Mouse (Mus musculus): ENCODE results near the gene Iffo2. TPM values are rescaled to one million over a fixed set of nuclear protein-coding genes. Genes with fewer than 3 reads are reported as not detected.

The Iffo2 gene
- polyA plus RNA-seq, 1 experiment from 2014 or later = 4.7 TPM

DNA sequence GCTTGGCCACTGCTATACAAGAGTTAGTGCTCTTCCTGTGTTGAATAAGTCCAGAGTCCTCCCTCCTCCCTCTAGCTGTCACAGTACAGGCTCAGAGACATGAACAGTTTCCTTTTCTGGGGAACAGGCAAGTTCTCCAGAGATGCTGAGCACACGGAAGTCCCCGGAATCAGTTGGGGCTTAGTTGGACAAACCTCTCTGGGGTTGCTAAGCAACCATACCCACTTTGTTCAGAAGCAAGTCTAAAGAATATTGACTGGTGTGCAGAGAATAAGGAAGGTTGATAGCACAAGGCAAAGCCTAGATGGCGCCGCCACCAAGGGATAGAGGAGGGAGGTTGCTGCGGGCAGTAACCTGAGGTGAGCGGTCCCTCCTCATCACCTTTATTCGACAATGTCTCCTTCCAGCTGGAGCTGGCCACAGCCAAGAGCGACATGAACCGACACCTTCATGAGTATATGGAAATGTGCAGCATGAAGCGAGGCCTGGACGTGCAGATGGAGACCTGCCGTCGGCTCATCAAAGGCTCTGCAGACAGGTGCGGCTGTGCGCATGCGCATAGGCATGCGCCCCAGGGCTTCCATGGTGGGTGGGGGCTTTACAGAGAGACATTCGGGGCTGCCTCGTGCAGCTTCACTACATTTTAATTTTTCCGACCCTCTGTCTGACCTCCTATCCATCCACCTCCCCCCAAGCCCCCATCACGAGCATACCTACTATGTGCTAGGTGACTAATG is 84.3 kb downstream of the Iffo2 start:
- H3K9ac ChIP-seq (replicated peaks; ENCODE audit: low read depth) = no peak overlapping the region
- no peak for TF ChIP-seq EP300 (IDR thresholded peaks at IDR 0.05)
- TF ChIP-seq CTCF (IDR thresholded peaks at IDR 0.05) = no peak
- no peak for ATAC-seq

DNA sequence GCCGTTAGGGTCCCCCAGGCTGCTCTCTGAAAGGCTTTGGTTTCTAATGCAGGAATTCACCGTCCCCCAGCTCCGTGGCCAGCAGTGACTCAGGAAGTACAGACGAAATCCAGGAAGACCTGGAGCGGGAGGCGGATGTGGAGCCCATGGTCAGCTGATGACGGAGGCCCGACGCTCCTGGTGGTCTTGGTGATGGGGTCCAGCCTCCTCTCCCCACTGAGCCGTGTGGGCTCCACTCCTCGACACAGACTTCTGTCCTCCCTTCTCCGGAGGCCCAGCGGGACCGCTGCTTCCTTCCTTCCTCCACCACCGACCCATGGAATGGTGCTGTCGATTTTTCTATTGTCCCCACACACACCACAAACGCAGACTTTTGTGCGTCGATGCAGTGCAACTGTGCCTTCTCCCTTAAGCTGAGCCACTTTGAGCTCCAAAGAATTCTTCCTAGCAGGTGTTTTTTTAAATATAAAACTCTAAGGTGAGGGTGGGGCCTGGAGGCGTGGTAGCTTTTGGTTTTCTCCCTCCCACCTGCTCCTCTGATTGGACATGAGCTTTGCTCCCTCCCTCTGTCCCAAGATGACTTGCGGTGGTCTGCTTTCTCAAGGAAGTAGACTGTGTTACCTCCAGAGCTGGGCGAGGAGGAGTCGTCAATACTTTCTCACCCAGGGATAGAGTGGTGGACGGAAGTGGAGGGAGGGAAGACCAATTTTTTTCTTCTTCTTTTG is 86.1 kb downstream of the Iffo2 start:
- no peaks in the 10 kb centered on the region for H3K27me3 ChIP-seq (replicated peaks; ENCODE audit: insufficient read depth, low read length)
- H3K4me2 ChIP-seq (replicated peaks; ENCODE audit: low read depth, low read length) = peak overlapping the region; percentile 60
- WGBS = 14% methylated on average over 24 of the region's 24 CpGs
- no peaks in the 10 kb centered on the region for H3K9me3 ChIP-seq (ENCODE audit: low read length)
- 0 out of 2 replicates have a peak, but pooled peaks have one; percentile 20 for TF ChIP-seq EP300 (IDR thresholded peaks at IDR 0.05)
- no peak for TF ChIP-seq CTCF (IDR thresholded peaks at IDR 0.05)
- peak overlapping the region; percentile 43 for H3K9ac ChIP-seq (replicated peaks; ENCODE audit: low read depth)
- peak; percentile 92 for ATAC-seq
- no peaks in the 10 kb centered on the region for H3K4me1 ChIP-seq (ENCODE audit: insufficient read depth, low read depth, low read length)
- peak overlapping the region; percentile 40 for H3K4me3 ChIP-seq (ENCODE audit: low read depth, low read length)
- peak; percentile 92 for DNase-seq (ENCODE audit: low spot score)
- H3K27ac ChIP-seq (ENCODE audit: low read length) = peak overlapping the region; percentile 83
- peaks cover 6% of the 10 kb centered on the region; the same call in 1 of the 2 replicates for H3K36me3 ChIP-seq (ENCODE audit: insufficient read depth, low read length)

More for the DNA sequence above, 84.3 kb downstream of the Iffo2 start:
- Histone ChIP-seq H3K4me1 (ENCODE audit: insufficient read depth, low read depth, low read length) (no peaks in the 10 kb centered on the region), H3K36me3 (ENCODE audit: insufficient read depth, low read length) (peaks cover 6% of the 10 kb centered on the region; the same call in 1 of the 2 replicates), H3K27me3 (replicated peaks; ENCODE audit: insufficient read depth, low read length) (no peaks in the 10 kb centered on the region), H3K9me3 (ENCODE audit: low read length) (no peaks in the 10 kb centered on the region), H3K27ac (ENCODE audit: low read length) (no peak overlapping the region), H3K4me3 (ENCODE audit: low read depth, low read length) (no peak overlapping the region), H3K4me2 (replicated peaks; ENCODE audit: low read depth, low read length) (no peak overlapping the region)
- 86% methylated on average over 21 of the region's 21 CpGs for WGBS
- peak; percentile 24 for DNase-seq (ENCODE audit: low spot score)

DNA sequence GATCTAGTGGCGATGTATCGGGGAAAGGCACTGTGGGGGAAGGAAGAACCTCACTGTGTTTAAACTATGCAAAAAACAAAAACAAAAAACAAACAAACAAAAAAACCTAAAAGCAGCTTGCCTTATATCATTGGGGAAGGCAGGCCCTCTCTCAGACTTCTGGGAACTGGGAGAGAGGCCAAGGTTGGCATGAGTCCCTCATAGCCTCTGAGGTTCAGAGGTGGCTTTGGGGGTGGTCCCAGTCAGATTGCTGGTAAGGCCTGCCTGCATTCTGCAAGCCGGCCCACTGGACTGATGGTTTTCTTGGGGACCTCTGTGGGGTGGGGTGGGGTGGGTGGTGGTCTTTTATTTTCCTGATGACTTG is 86.6 kb downstream of the Iffo2 start:
- ATAC-seq (no peak), DNase-seq (ENCODE audit: low spot score) (no peak)
- Histone ChIP-seq H3K9me3 (ENCODE audit: low read length) (no peaks in the 10 kb centered on the region), H3K27me3 (replicated peaks; ENCODE audit: insufficient read depth, low read length) (no peaks in the 10 kb centered on the region), H3K4me2 (replicated peaks; ENCODE audit: low read depth, low read length) (peak overlapping the region; percentile 60), H3K4me3 (ENCODE audit: low read depth, low read length) (no peak overlapping the region), H3K36me3 (ENCODE audit: insufficient read depth, low read length) (peaks cover 6% of the 10 kb centered on the region; the same call in 1 of the 2 replicates), H3K9ac (replicated peaks; ENCODE audit: low read depth) (no peak overlapping the region; the same call in 1 of the 2 replicates), H3K4me1 (ENCODE audit: insufficient read depth, low read depth, low read length) (no peaks in the 10 kb centered on the region), H3K27ac (ENCODE audit: low read length) (peak overlapping the region; percentile 83)
- TF ChIP-seq CTCF (IDR thresholded peaks at IDR 0.05) = no peak
- TF ChIP-seq EP300 (IDR thresholded peaks at IDR 0.05) = no peak
- WGBS = 50% methylated on average over 3 of the region's 3 CpGs

DNA sequence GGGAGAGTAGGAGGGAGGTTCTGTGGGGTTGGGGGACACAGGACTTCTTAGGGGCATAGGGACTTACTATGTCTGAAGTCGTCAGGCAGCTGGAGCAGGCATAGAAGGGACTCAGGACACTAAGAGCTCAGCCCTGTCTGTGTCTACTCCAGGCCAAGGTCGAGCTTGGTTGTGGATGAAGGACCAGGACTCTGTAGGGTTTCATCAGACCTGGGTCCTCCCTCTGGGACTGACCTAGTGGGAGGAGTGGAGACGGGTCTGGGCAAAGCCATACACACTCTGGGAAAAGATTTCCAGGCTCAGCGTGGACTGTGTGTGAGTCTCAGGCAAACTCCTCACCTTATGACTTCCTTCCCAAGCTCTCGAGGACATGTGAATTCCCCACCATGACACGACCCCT is 89.4 kb downstream of the Iffo2 start:
- TF ChIP-seq EP300 (IDR thresholded peaks at IDR 0.05) = no peak
- no peak for TF ChIP-seq CTCF (IDR thresholded peaks at IDR 0.05)
- Histone ChIP-seq H3K4me3 (ENCODE audit: low read depth, low read length) (no peak overlapping the region), H3K9ac (replicated peaks; ENCODE audit: low read depth) (no peak overlapping the region), H3K4me2 (replicated peaks; ENCODE audit: low read depth, low read length) (no peak overlapping the region), H3K27ac (ENCODE audit: low read length) (no peak overlapping the region), H3K9me3 (ENCODE audit: low read length) (no peaks in the 10 kb centered on the region), H3K36me3 (ENCODE audit: insufficient read depth, low read length) (no peaks in the 10 kb centered on the region), H3K27me3 (replicated peaks; ENCODE audit: insufficient read depth, low read length) (no peaks in the 10 kb centered on the region), H3K4me1 (ENCODE audit: insufficient read depth, low read depth, low read length) (peaks cover 3% of the 10 kb centered on the region; the same call in 1 of the 2 replicates)
- no peak for DNase-seq (ENCODE audit: low spot score)
- no peak for ATAC-seq
- WGBS = 68% methylated on average over 6 of the region's 6 CpGs

- Histone ChIP-seq H3K9me3 (ENCODE audit: low read length) (no peaks in the 10 kb centered on the region), H3K4me2 (replicated peaks; ENCODE audit: low read depth, low read length) (peak within 1 kb of the TSS; percentile 75), H3K9ac (replicated peaks; ENCODE audit: low read depth) (peak within 1 kb of the TSS; percentile 50), H3K36me3 (ENCODE audit: insufficient read depth, low read length) (no peaks in the 10 kb centered on the region), H3K27ac (ENCODE audit: low read length) (peak within 1 kb of the TSS; percentile 90), H3K4me1 (ENCODE audit: insufficient read depth, low read depth, low read length) (peaks cover 4% of the 10 kb centered on the region; the same call in 1 of the 2 replicates), H3K4me3 (ENCODE audit: low read depth, low read length) (peak within 1 kb of the TSS; percentile 51), H3K27me3 (replicated peaks; ENCODE audit: insufficient read depth, low read length) (no peaks in the 10 kb centered on the region)
- ATAC-seq (peak; percentile 100), DNase-seq (ENCODE audit: low spot score) (peak; percentile 99)
- WGBS = under 1% methylated on average over 35 of the region's 38 CpGs
- no peak; the same call in 1 of the 2 replicates for TF ChIP-seq CTCF (IDR thresholded peaks at IDR 0.05)
- TF ChIP-seq EP300 (IDR thresholded peaks at IDR 0.05) = no peak; the same call in 1 of the 2 replicates
Observed at GRCm38 (mm10) chr4:139622373-139623282, 92.3 kb downstream of the Iffo2 start, which contains the start of gene Aldh4a1. TSS of gene Aldh4a1 (plus strand) at chr4:139622866.
